Mouse (Mus musculus) heart, embryonic 11.5 days (tissue): ENCODE measurements at regions not wholly inside any gene's neighbourhood (a gene's known extent, or its start where the extent isn't known, plus 50 kb on each side); places are given as distances from the start of the nearest gene placed in this dataset. TPM values are rescaled to one million over a fixed set of nuclear protein-coding genes. Genes with fewer than 3 reads are reported as not detected.

Experiments
- ATAC-seq: fragments of 200-750 bp; cut with Nextera tagmentation; replicated peaks from 2 replicates; pipeline ENCODE4 v1.8.0; 2017; ENCODE audit warnings: moderate library complexity; ENCODE audit not compliant: insufficient number of reproducible peaks, low FRiP score, low TSS enrichment
- H3K27ac ChIP-seq: fragments of 300-500 bp; sonication (generic); 2 replicates; pipeline ENCODE4 v1.5.1; 2014; ENCODE audit warnings: mild to moderate bottlenecking, low read depth, low read length
- H3K27me3 ChIP-seq: fragments of 300-500 bp; sonication (generic); 2 replicates; pipeline ENCODE4 v1.6.1; 2014; ENCODE audit warnings: mild to moderate bottlenecking, low read length, mixed read lengths; ENCODE audit not compliant: control insufficient read depth, insufficient read depth
- H3K36me3 ChIP-seq: fragments of 300-500 bp; sonication (generic); 2 replicates; pipeline ENCODE4 v1.6.1; 2014; ENCODE audit warnings: mild to moderate bottlenecking, low read length, moderate library complexity, mixed read lengths; ENCODE audit not compliant: control insufficient read depth, insufficient read depth
- H3K4me1 ChIP-seq: fragments of 300-500 bp; sonication (generic); 2 replicates; pipeline ENCODE4 v1.6.1; 2014; ENCODE audit warnings: low read length; ENCODE audit not compliant: control insufficient read depth, insufficient read depth
- H3K4me2 ChIP-seq: fragments of 300-500 bp; sonication (generic); 2 replicates; pipeline ENCODE4 v1.6.1; 2014; ENCODE audit warnings: mild to moderate bottlenecking, moderate library complexity
- H3K4me3 ChIP-seq: fragments of 300-500 bp; sonication (generic); 2 replicates; pipeline ENCODE4 v1.5.1; 2014; ENCODE audit warnings: low read depth, low read length
- H3K9ac ChIP-seq: fragments of 300-500 bp; sonication (generic); 2 replicates; pipeline ENCODE4 v1.6.1; 2014; ENCODE audit warnings: mild to moderate bottlenecking, low read depth, low read length, moderate library complexity
- H3K9me3 ChIP-seq: fragments of 300-500 bp; sonication (generic); replicated peaks from 2 replicates; pipeline ENCODE4 v1.6.1; 2016; ENCODE audit warnings: low read length; ENCODE audit not compliant: control insufficient read depth
- WGBS: fragments of 180-500 bp; shearing (Covaris S2); extraction: QIAGEN DNeasy Blood & Tissue Kit; methylation state at CpG from one replicate; pipeline ENCODE4 v1.1.7; 2014; ENCODE audit not compliant: insufficient replicate concordance; 5-methylcytosine and 5-hydroxymethylcytosine counted together
- microRNA-seq: library from miRNA; unstranded; fragments of <30 nt; microRNA quantifications from one replicate; pipeline ENCODE4, GENCODE M21; 2016; ENCODE audit warnings: borderline number of aligned reads

- Histone ChIP-seq H3K27me3 (no peaks in the 10 kb centered on the region), H3K27ac (no peak overlapping the region), H3K4me2 (no peak overlapping the region), H3K9ac (no peak overlapping the region), H3K4me3 (no peak overlapping the region), H3K36me3 (no peaks in the 10 kb centered on the region), H3K9me3 (no peaks in the 10 kb centered on the region), H3K4me1 (no peaks in the 10 kb centered on the region)
- ATAC-seq: no peak
- 70% methylated on average over 2 of the region's 2 CpGs for WGBS
These were observed 75.2 kb upstream of the Pex5l start for GRCm38 (mm10) chr3:33218291-33218690.

- H3K36me3 ChIP-seq: no peaks in the 10 kb centered on the region
- H3K9me3 ChIP-seq: no peaks in the 10 kb centered on the region
- H3K4me3 ChIP-seq: no peak overlapping the region
- no peak overlapping the region for H3K9ac ChIP-seq
- no peak overlapping the region for H3K4me2 ChIP-seq
- H3K27me3 ChIP-seq: no peaks in the 10 kb centered on the region
- 67% methylated on average over 18 of the region's 18 CpGs for WGBS
- no peak for ATAC-seq
- no peak overlapping the region for H3K27ac ChIP-seq
- H3K4me1 ChIP-seq: no peaks in the 10 kb centered on the region
These were observed 74.5 kb upstream of the Pex5l start for GRCm38 (mm10) chr3:33217360-33218034.

GRCm38 (mm10) chr3:33211224-33211817 lies 68.3 kb upstream of the Pex5l start:
- Histone ChIP-seq H3K4me2 (no peak overlapping the region), H3K36me3 (no peaks in the 10 kb centered on the region), H3K9me3 (no peaks in the 10 kb centered on the region), H3K27ac (no peak overlapping the region), H3K4me1 (no peaks in the 10 kb centered on the region), H3K4me3 (no peak overlapping the region), H3K9ac (no peak overlapping the region), H3K27me3 (no peaks in the 10 kb centered on the region)
- WGBS: 81% methylated on average over 4 of the region's 4 CpGs
- ATAC-seq: no peak

Small RNA genes lying in the stretch of these regions (microRNA-seq; reads per million reads assigned to microRNA genes)
- gene Gm27974: not detected
